Mouse (Mus musculus) liver, postnatal 0 days (tissue): ENCODE data around the gene Slc19a1.

Experiments
- CTCF ChIP-seq: sonication (generic); IDR thresholded peaks from 2 replicates; pipeline ENCODE4 v1.5.1; 2016; ENCODE audit warnings: antibody characterized with exemption, low read depth
- EP300 ChIP-seq: IDR thresholded peaks from 2 replicates; pipeline ENCODE4 v1.6.1; 2016; ENCODE audit warnings: antibody characterized with exemption, low read depth, mild to moderate bottlenecking

GRCm38 (mm10) chr10:77089336-77089735 is 57.3 kb downstream of the Slc19a1 start:
- TF ChIP-seq EP300: no peak
- no peak for TF ChIP-seq CTCF
